Mouse (Mus musculus): ENCODE results near the gene Anapc11. TPM values are rescaled to one million over a fixed set of nuclear protein-coding genes. Genes with fewer than 3 reads are reported as not detected.

Gene Anapc11
- total and polyA plus RNA-seq, 3 experiments = 57.0 to 145 (median 108) TPM

- no peak overlapping the region for H3K4me3 ChIP-seq (replicated peaks in 1 of 3; ENCODE audit: low read depth in 2 of 3, low read length in 2 of 3, poor library complexity in 1 of 3)
- peaks cover 34% of the 10 kb centered on the region for H3K79me2 ChIP-seq (replicated peaks; ENCODE audit: control insufficient read depth, extremely low read depth, insufficient read depth, poor library complexity, severe bottlenecking)
- H3K27ac ChIP-seq (ENCODE audit: insufficient read depth, low read depth) = no peak overlapping the region
- H3K27me3 ChIP-seq (replicated peaks) = no peaks in the 10 kb centered on the region
- H3K36me3 ChIP-seq (replicated peaks in 1 of 2; ENCODE audit: control insufficient read depth in 1 of 2, insufficient read depth in 1 of 2, low read length in 1 of 2) = peaks cover 60 to 80% of the 10 kb centered on the region in 2 experiments
- no peak for TF ChIP-seq MAFK (IDR thresholded peaks at IDR 0.05; ENCODE audit: insufficient replicate concordance, low read length)
- no peak for TF ChIP-seq RAD21 (IDR thresholded peaks at IDR 0.05; ENCODE audit: low read depth, low read length)
- no peak for TF ChIP-seq MEF2A (IDR thresholded peaks at IDR 0.05; ENCODE audit: borderline replicate concordance, low read depth, low read length)
- TF ChIP-seq RCOR1 (conservative IDR thresholded peaks at IDR 0.05; ENCODE audit: low read depth, low read length) = no peak
- no peak for TF ChIP-seq ELF1 (IDR thresholded peaks at IDR 0.05; ENCODE audit: low read depth, low read length)
- TF ChIP-seq CHD1 (IDR thresholded peaks at IDR 0.05; ENCODE audit: low read depth, low read length) = no peak
- no peak for TF ChIP-seq NELFE (IDR thresholded peaks at IDR 0.05; ENCODE audit: low read depth, low read length)
- no peak for TF ChIP-seq USF2 (conservative IDR thresholded peaks at IDR 0.05; ENCODE audit: low read depth, low read length)
- no peak for TF ChIP-seq CHD2 (IDR thresholded peaks at IDR 0.05; ENCODE audit: low read length)
- TF ChIP-seq HCFC1 (IDR thresholded peaks at IDR 0.05; ENCODE audit: low read depth, low read length) = no peak
- no peak for TF ChIP-seq EP300 (IDR thresholded peaks at IDR 0.05; ENCODE audit: low read length)
- TF ChIP-seq ZC3H11A (IDR thresholded peaks at IDR 0.05; ENCODE audit: low read depth, low read length) = no peak
- no peak for TF ChIP-seq PAX5 (IDR thresholded peaks at IDR 0.05; ENCODE audit: low read length)
- H3K4me1 ChIP-seq (ENCODE audit: control insufficient read depth in 1 of 2, insufficient read depth in 2 of 2) = peaks cover 8 to 48% of the 10 kb centered on the region in 2 experiments
- dilution Hi-C loops (cut with MboI; ENCODE audit: extremely low pct_ligation_motif_present, extremely low pct_unique_long_range_greater_than_20kb, low sequenced_read_pairs) = no loop called here
- in situ Hi-C loops (cut with MboI; ENCODE audit: low pct_ligation_motif_present, low pct_unique_long_range_greater_than_20kb, low sequenced_read_pairs) = no loop called here
- no peaks in the 10 kb centered on the region for H3K9me3 ChIP-seq (replicated peaks; ENCODE audit: low read length)
- no peak for DNase-seq (ENCODE audit: extremely low read depth)
- no peak overlapping the region for H3K4me2 ChIP-seq (ENCODE audit: insufficient read depth, low read depth, poor library complexity, severe bottlenecking)
- H3K9ac ChIP-seq (ENCODE audit: insufficient read depth, low read depth) = no peak overlapping the region
Measured at GRCm38 (mm10) chr11:120618619-120619535, 20.7 kb downstream of the Anapc11 start.

GRCm38 (mm10) chr11:120620195-120620594 is 22.0 kb downstream of the Anapc11 start:
- no peak for TF ChIP-seq POLR2A (IDR thresholded peaks at IDR 0.05; ENCODE audit: low read depth, low read length)
- no peak for TF ChIP-seq ZC3H11A (IDR thresholded peaks at IDR 0.05; ENCODE audit: low read depth, low read length)
- TF ChIP-seq GABPA (IDR thresholded peaks at IDR 0.05; ENCODE audit: insufficient replicate concordance, low read depth, low read length) = no peak
- no peak for TF ChIP-seq USF2 (conservative IDR thresholded peaks at IDR 0.05; ENCODE audit: low read depth, low read length)
- no peak for TF ChIP-seq SMC3 (IDR thresholded peaks at IDR 0.05; ENCODE audit: low read depth, low read length)
- TF ChIP-seq PAX5 (IDR thresholded peaks at IDR 0.05; ENCODE audit: low read length) = no peak
- TF ChIP-seq ZMIZ1 (IDR thresholded peaks at IDR 0.05; ENCODE audit: low read depth, low read length) = no peak
- no peak for TF ChIP-seq SIN3A (IDR thresholded peaks at IDR 0.05; ENCODE audit: low read length)
- TF ChIP-seq MYC (IDR thresholded peaks at IDR 0.05; ENCODE audit: low read depth, low read length) = no peak
- TF ChIP-seq JUN (IDR thresholded peaks at IDR 0.05; ENCODE audit: insufficient read depth, low read depth, low read length) = no peak
- TF ChIP-seq MEF2A (IDR thresholded peaks at IDR 0.05; ENCODE audit: borderline replicate concordance, low read depth, low read length) = no peak
- TF ChIP-seq MAX (IDR thresholded peaks at IDR 0.05; ENCODE audit: low read length) = no peak
- TF ChIP-seq KAT2A (IDR thresholded peaks at IDR 0.05; ENCODE audit: insufficient replicate concordance, low read length) = no peak
- no peak for TF ChIP-seq MAFK (IDR thresholded peaks at IDR 0.05; ENCODE audit: insufficient replicate concordance, low read length)
- no peak for TF ChIP-seq RCOR1 (conservative IDR thresholded peaks at IDR 0.05; ENCODE audit: low read depth, low read length)
- no peak for TF ChIP-seq MXI1 (IDR thresholded peaks at IDR 0.05; ENCODE audit: low read depth, low read length)
- TF ChIP-seq JUND (conservative IDR thresholded peaks at IDR 0.05; ENCODE audit: low read depth, low read length) = no peak
- TF ChIP-seq UBTF (IDR thresholded peaks at IDR 0.05; ENCODE audit: low read depth, low read length) = no peak
- TF ChIP-seq NRF1 (IDR thresholded peaks at IDR 0.05; ENCODE audit: low read depth, low read length) = no peak
- no peak for TF ChIP-seq TBP (conservative IDR thresholded peaks at IDR 0.05; ENCODE audit: low read depth, low read length)
- in situ Hi-C loops (cut with MboI; ENCODE audit: low pct_ligation_motif_present, low pct_unique_long_range_greater_than_20kb, low sequenced_read_pairs) (loop anchor here (10.0 kb wide), 1 partner anchor 65 kb away; no protein-coding TSS in a partner anchor), dilution Hi-C loops (cut with MboI; ENCODE audit: extremely low pct_ligation_motif_present, extremely low pct_unique_long_range_greater_than_20kb, low sequenced_read_pairs) (no loop called here)
- Histone ChIP-seq H3K79me2 (replicated peaks; ENCODE audit: control insufficient read depth, extremely low read depth, insufficient read depth, poor library complexity, severe bottlenecking) (peaks cover 41% of the 10 kb centered on the region), H3K4me3 (replicated peaks in 1 of 3; ENCODE audit: low read depth in 2 of 3, low read length in 2 of 3, poor library complexity in 1 of 3) (no peak overlapping the region), H3K27me3 (replicated peaks) (no peaks in the 10 kb centered on the region), H3K4me1 (ENCODE audit: control insufficient read depth in 1 of 2, insufficient read depth in 2 of 2) (peaks cover 9 to 44% of the 10 kb centered on the region in 2 experiments), H3K36me3 (replicated peaks in 1 of 2; ENCODE audit: control insufficient read depth in 1 of 2, insufficient read depth in 1 of 2, low read length in 1 of 2) (peaks cover 52 to 70% of the 10 kb centered on the region in 2 experiments), H3K9ac (ENCODE audit: insufficient read depth, low read depth) (no peak overlapping the region), H3K27ac (ENCODE audit: insufficient read depth, low read depth) (no peak overlapping the region), H3K4me2 (ENCODE audit: insufficient read depth, low read depth, poor library complexity, severe bottlenecking) (no peak overlapping the region), H3K9me3 (replicated peaks; ENCODE audit: low read length) (no peaks in the 10 kb centered on the region)
- no peak for DNase-seq (ENCODE audit: extremely low read depth)

Data from CH12.LX (cell line).